Mouse (Mus musculus) 416B (cell line): ENCODE results near the gene Gpd2.

Source experiments
- DNase-seq: peaks from one replicate; pipeline ENCODE4 v3.0.0; 2011; ENCODE audit warnings: low read depth

Gene Gpd2

GRCm38 (mm10) chr2:57301539-57301938 lies 64.1 kb downstream of the Gpd2 start:
- DNase-seq = peak; percentile 80

DNA sequence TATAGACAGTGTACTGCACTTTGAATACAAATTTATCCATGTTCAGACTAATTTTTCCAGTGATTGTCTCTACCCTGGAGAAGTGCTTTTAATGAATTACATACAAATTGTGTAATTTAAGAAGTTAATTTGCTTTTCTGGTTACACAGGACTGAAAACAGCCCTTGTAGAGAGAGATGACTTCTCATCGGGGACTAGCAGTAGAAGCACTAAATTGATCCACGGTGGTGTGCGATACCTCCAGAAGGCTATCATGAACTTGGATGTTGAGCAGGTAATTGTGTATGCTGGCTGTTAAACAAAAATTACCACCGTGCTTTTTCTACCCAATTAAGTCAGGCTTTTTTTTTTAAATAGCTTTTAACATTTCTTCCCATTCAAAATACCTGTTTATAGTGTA lies 66.8 kb downstream of the Gpd2 start:
- no peak for DNase-seq

- no peak for DNase-seq
These were observed 74.9 kb downstream of the Gpd2 start for GRCm38 (mm10) chr2:57312268-57312797.

- DNase-seq = peak; percentile 70
These were observed 78.6 kb downstream of the Gpd2 start for GRCm38 (mm10) chr2:57316055-57316454.

GRCm38 (mm10) chr2:57318336-57318735 lies 80.9 kb downstream of the Gpd2 start:
- DNase-seq = no peak

- no peak for DNase-seq
These were observed 88.7 kb downstream of the Gpd2 start for GRCm38 (mm10) chr2:57326091-57326490.

DNA sequence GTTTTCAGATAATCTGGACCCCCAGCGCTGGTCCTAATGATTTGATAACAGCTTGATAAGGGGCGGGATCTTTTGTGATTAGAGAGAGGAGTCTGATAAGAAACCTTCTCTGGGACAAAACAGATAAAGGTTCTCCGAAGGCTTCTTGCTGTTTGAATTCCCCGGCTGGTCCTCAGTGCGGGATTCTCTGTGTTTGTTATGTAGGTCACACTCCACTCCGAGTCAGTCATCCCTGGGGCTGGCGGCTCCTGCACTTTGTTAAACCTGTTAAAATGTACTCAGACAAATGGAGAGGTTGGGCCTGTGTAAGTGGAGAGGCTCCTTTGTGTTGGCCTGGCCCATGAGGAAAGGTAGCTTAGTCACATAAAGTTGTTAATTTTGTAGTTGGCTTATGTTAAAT lies 91.9 kb downstream of the Gpd2 start:
- no peak for DNase-seq

GRCm38 (mm10) chr2:57330812-57331211 lies 93.4 kb downstream of the Gpd2 start:
- peak; percentile 75 for DNase-seq

GRCm38 (mm10) chr2:57331266-57331665 lies 93.8 kb downstream of the Gpd2 start:
- no peak for DNase-seq

DNA sequence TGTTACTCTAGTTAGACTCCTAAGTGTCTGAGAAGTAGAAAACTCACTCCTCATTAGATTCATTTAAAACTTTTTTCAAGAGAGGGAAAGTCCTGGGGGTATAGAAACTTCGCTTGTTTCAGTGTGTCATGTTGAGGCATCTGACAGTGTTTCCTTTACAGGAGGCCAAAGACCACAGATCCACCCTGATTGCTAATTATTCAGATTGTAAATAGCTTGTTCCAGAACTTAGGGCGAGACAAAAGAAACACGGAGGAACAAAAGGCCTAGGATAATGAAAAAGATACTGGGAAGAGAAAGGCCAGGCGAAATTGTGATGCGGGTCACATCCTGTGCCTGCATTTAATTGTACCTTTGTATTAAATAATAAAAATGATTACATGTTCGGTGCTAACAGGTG lies 96.0 kb downstream of the Gpd2 start:
- no peak for DNase-seq

DNA sequence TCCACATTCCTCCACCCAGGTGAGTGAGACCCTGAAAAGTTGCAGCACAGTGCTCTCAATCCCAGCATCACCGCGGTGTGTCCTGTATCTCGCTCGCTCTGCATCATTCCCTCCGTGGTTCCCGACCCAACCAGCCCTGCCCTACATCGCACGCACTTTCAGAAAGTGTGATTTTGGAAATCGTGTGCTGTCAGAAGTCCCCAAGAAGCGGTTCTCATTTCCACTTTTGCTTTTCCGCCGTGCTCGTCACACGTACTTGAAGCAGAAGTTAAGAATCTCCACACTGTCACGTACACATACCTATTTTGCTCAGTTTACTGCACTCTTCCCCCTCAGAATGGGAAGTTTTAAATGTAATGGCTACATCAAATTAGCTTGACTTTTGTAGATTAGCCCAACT lies 98.0 kb downstream of the Gpd2 start:
- DNase-seq = no peak

DNA sequence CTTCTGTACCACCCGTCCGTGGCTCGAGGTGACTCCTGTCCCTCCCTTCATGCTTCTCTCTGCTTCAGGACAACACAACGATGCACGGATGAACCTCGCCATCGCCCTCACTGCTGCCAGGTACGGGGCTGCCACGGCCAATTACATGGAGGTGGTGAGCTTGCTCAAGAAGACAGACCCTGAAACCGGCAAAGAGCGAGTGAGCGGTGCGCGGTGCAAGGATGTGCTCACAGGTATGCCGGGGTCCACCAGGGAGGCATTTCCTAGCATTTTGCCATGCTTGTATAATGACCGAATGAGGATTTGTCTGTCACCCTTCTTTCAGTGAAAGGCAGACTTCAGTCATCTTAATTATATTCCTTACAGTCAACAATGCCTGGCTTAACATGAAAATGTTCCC lies 101.3 kb downstream of the Gpd2 start:
- DNase-seq = no peak

GRCm38 (mm10) chr2:57342910-57343309 lies 105.5 kb downstream of the Gpd2 start:
- no peak for DNase-seq

GRCm38 (mm10) chr2:57350615-57351014 lies 113.2 kb downstream of the Gpd2 start:
- DNase-seq = no peak

DNA sequence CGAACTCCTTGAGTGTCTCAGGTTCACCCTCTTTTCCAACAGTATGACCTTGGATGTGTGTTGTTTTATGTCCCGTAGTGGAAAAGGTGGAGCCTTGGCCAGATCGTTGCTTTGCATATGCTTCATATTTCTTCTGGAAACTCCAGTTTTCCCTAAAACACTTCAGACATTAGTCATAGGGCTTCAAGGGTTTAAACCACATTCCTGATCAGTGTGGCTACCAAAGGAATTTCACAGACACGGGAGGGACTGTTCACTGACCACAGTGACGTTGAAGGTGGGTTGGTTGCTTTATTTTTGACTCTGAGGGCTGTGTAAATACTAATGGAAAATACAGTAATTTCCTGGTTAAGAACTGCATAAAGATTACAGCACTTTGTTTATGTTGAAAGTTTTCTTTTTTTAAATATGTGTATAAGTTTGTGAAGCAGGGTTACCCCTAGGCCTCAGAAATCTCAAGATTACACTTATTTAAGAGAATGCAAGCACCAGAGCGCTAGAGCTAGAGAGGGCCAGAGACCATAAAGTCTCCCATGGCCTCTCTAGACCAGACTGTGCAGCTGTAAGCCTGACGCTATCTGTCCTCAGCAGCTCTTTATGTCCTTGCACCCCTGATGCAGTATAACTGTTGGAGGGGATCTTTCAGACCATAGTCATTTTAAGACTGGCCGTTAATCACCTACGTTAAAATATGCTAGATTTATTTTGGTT lies 116.4 kb downstream of the Gpd2 start:
- DNase-seq = no peak

GRCm38 (mm10) chr2:57354848-57355247 lies 117.4 kb downstream of the Gpd2 start:
- DNase-seq = no peak

DNA sequence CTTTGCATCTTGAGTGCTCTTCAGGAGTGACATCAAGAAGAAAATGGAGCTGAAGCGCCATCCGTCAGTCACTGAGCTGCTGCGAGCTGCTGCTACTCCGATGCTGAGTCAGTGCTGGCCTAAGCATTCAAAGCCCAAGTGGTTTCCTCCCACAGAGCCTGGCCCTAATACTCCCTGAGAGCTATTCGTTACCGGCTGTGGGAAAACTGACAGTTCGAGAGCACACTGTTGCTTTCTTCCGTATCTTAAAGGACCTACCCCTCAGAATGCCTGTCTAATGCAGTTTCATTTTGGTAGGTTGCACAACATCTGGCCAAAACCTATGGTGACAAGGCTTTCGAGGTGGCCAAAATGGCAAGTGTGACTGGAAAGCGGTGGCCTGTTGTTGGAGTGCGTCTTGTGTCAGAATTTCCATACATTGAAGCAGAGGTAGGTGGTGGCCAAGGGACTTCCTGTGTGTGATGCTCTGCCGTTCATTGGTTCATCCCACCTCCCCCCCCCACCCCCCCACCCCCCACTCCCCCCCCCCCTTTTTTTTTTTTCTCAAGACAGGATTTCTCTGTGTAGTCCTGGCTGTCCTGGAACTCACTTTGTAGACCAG lies 118.9 kb downstream of the Gpd2 start:
- DNase-seq = peak; percentile 76

DNA sequence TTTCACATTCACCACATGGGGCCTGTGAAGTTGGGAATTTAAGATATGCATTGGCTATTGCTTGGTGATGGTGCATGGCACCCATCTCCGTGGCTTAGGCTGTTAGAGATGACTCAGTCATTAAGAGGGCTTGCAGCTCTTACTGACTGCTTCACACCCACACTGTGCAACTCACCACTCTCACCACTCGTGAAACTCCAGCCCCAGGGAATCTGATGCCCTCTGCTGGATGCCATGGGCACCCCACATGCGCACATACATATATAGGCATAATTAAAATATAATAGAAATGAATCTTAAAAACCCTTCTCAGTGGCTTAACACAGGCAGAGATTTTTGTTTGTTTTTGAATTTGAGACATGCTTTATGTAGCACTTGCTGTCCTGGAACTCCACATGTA lies 125.1 kb downstream of the Gpd2 start:
- DNase-seq = peak; percentile 75

DNA sequence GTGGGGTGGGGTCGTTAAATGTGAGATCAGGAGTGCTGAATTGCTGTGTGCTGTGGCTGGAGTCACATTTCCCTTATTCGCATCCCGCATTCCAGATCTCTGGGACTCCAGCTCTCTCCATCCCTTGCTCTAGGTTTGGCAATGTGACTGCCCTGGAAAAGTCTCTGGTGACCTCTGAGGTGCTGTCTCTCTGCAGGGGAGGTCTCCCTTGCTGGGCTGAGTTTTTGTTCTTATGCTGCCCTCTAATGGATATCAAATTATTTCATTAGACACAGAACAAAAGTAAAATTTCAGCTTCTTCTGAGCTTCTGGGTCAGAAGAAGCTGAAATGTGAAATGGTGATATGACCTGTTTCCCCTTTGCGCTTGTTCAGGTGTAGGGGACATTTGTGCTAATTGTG lies 137.2 kb downstream of the Gpd2 start:
- peak; percentile 61 for DNase-seq

GRCm38 (mm10) chr2:57375138-57375837 lies 137.9 kb downstream of the Gpd2 start:
- DNase-seq = no peak

DNA sequence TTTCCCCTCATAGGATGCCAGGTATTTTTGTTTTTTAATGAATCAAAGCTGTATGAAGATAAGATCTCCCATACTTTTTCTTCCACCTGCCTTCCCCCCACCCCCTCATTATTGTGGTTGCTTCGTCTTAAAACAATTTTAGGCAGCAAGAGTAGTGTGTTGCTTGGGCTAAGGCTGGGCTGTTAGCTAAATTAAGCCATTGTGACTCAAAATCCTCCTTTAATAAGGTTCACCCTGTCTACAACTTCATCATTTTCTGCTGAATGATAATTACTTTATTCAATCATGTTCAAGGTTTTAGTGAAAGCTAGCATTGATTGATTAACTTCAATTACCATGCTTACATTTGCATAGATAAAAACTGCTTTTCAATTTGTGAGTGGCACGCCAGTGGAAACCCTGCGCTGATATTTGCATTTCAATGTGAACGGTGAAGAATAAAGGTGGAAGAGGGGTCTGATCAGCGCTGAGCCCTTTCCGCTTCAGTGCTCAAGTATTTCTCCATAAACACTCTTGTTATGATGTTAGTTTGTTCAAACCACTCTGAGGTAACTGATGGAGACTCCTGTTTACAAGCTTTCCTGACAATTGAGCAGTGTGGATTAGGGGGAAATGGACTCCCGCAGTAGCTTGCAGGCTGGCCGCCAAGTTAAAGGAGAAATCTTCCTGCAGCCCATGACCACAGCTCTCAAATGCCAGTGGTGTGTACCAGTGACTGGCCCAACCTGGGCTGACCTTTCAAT lies 140.9 kb downstream of the Gpd2 start:
- DNase-seq = no peak

DNA sequence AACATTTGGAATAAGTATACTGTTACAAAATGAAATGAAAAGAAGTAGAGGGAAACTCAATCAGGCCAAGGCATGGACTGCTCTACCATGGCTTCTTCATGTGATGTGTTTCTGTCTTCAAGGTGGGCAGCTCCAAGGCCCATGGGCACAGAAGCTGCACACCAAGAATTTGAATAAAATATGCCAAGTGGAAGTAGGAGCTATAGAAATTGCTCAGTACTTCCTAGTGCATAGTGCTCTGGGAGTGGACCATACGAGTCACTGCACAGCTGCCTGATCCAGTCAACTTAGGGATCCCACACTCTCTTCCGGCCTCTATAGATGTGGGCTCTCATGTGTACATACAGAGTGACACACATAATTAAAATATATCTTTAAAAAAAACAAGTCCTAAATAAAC lies 147.2 kb downstream of the Gpd2 start:
- no peak for DNase-seq
